Mouse (Mus musculus) layer of hippocampus, postnatal 10 days (tissue): ENCODE measurements around the gene Trim38. TPM values are rescaled to one million over a fixed set of nuclear protein-coding genes. Genes with fewer than 3 reads are reported as not detected.

Source experiments
- DNase-seq, 2 experiments: peaks; one replicate each; pipeline ENCODE4 v3.0.0; 2021; ENCODE audit warnings: low spot score in 2 of 2
- total RNA-seq, 2 experiments: library from RNA; stranded (reverse); gene quantifications; 2 replicates each; pipeline ENCODE4 v1.2.3; 2021

Gene Trim38
- total RNA-seq, 2 experiments from 2014 or later = not detected

DNA sequence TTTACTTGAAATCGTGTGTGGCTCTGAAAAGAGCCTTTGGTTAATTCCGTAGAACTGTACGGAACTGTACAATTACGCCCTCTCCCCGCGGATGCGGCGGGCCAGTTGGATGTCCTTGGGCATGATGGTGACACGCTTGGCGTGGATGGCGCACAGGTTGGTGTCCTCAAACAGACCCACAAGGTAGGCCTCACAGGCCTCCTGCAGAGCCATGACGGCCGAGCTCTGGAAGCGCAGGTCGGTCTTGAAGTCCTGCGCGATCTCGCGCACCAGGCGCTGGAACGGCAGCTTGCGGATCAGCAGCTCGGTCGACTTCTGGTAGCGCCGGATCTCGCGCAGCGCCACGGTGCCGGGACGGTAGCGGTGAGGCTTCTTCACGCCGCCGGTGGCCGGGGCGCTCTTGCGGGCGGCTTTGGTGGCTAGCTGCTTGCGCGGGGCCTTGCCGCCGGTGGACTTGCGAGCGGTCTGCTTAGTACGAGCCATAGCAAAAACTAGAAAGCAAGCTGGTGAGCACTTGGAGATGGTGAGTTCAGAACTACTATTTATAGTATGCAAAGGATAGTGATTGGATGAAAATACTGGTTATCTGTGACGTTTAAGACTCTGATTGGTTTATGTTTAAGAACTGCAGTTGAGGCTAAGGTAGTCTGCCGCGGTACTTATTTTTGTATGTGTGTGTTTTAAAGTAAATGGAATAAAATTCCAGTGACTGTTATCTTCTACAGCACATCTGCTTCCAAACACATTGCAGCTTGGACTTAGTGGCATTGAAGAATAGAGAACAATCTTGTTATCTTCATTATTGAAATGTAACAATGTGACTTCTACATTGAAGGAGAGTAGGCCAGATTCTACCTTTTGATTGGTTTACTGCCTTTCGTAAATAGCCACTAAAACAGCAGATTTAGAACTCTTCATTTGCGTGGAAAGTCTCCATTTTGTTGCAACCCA is 7.6 kb upstream of the Trim38 start, which contains the start of gene Hist1h3a:
Hist1h3a (minus strand) TSS at position 516 of the 951 bp plus-strand sequence.
- peak in 1 of 2 experiments; percentile 61 for DNase-seq

- no peak for DNase-seq
Measured at GRCm38 (mm10) chr13:23763242-23763585, 6.5 kb upstream of the Trim38 start.

GRCm38 (mm10) chr13:23763586-23764323 is 6.0 kb upstream of the Trim38 start, which contains the start of gene Hist1h1a:
Hist1h1a (plus strand) TSS chr13:23763666.
- peak; percentile 69 to 82 for DNase-seq

GRCm38 (mm10) chr13:23764324-23765171 is 5.2 kb upstream of the Trim38 start:
- DNase-seq = no peak

- DNase-seq = no peak
Measured at GRCm38 (mm10) chr13:23765172-23765513, 4.6 kb upstream of the Trim38 start.

DNA sequence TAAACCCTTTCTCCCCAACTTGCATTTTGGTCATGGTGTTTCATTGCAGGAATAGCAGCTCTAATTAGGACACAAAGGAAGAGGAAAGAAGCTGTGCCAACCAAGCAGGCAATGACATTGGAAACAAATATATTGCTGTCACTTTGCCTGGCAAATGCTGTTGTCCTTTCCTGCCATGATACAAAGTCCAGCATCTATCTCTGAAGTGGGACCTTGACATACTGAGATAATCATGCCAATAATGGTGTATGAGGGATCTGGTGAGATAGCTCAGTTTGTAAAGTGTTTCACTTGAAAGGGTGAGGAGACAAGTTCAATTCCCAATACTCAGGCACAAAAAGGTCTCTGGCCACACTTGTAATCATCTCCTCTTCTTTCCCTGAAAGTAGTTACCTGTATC is 2.9 kb upstream of the Trim38 start:
- DNase-seq = no peak

GRCm38 (mm10) chr13:23768834-23769397 is 797 bp upstream of the Trim38 start:
- DNase-seq = no peak

DNA sequence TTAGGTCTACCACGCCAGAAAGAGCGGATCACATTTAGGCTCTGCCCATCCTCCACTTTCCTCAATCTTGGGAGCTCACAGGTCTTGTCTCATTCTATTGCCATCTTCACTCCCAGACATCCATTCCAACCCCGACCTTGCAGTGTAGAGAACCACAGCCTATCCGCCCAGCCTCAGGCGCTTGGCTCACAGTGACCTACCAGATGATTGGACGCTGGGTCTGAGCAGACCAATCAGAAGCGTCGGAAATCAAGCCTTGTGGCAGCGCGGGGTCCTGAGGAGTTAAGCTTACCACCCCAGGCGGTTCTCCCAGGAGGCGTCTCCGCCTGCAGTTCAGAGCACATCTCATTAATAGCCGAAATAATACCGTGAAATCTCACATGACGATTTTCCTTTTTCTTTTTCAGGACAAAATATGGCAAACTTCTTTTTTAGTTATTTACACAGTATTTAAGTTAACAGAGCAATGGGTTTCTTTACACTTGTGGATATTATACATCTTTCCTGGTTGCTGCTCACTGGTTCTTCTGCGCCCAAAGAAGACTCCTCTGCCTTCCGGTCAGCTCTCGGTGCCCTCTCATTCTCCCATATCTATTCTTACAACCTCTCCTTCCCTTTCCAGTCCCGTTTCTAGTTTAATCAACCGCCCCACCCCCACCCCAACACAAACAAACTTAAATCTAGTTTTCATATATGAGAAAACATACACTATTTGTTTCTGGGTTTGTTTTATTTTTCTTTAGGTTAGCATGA is 3.0 kb downstream of the Trim38 start:
- peak; percentile 37 to 40 for DNase-seq

DNA sequence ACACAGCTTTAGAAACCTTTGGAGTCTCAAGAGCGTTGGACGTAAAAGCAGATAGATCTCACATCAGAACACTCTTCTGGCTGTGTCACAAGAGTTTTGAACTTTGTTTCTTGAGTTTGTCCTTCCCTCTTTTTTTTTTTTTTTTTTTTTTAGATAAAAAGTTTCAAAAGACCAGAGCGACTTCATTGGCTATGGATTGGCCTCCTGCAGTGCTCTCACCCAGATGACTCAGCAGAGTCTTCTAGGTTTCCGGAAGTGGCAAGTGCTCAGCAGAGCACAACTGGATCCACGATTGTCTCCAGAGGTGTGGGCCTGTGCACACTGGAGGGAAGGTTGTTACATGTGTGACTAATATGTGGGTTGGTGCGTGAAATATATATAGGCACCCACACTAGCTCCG is 8.6 kb downstream of the Trim38 start:
- no peak for DNase-seq

- no peak for DNase-seq
Measured at GRCm38 (mm10) chr13:23779025-23779424, 9.3 kb downstream of the Trim38 start.

DNA sequence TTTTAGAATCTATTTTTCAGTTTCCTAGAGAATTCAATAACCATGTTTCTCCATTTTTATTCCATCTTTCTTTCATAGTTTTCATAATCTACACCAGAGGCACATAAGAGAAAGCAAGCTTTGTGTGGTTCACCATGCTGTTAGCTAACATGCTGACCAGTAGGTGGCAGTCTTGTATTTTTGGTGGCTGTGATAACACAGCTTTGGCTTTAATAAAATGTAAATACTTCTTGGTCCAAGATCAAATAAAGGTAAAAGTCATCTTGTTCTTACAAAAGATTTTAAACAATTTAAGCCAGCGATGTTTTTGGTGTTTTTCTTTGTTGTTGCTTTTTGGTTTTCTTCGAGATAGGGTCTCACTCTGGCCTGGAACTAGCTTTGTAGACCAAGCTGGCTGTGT is 22.8 kb downstream of the Trim38 start:
- DNase-seq = peak; percentile 62 to 69

- no peak for DNase-seq
Measured at GRCm38 (mm10) chr13:23799405-23799804, 29.7 kb downstream of the Trim38 start.

DNA sequence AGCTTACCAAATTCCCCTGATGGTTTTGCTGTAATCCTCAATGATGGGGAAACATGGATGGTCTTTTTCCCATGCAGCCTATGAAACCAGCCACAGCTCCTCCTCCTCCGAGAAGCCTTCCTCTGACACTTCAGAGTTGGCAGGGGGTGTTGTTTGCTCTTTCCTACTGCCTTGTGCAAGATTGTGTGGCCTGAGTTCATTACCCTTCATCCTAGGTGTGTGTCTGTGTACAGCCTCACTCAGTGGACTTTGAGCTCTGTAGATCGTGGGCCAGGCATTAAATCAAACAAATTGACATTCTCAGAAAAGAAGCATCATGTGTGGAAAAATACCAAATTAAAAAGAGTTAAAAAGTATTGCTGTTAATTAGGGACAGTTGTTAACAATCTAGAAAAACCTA is 34.8 kb downstream of the Trim38 start:
- DNase-seq = no peak

- DNase-seq = no peak
Measured at GRCm38 (mm10) chr13:23806422-23807052, 36.8 kb downstream of the Trim38 start, which contains the start of gene Slc17a2. Slc17a2 (plus strand) TSS chr13:23806993.

GRCm38 (mm10) chr13:23816148-23816547 is 46.4 kb downstream of the Trim38 start:
- no peak for DNase-seq

DNA sequence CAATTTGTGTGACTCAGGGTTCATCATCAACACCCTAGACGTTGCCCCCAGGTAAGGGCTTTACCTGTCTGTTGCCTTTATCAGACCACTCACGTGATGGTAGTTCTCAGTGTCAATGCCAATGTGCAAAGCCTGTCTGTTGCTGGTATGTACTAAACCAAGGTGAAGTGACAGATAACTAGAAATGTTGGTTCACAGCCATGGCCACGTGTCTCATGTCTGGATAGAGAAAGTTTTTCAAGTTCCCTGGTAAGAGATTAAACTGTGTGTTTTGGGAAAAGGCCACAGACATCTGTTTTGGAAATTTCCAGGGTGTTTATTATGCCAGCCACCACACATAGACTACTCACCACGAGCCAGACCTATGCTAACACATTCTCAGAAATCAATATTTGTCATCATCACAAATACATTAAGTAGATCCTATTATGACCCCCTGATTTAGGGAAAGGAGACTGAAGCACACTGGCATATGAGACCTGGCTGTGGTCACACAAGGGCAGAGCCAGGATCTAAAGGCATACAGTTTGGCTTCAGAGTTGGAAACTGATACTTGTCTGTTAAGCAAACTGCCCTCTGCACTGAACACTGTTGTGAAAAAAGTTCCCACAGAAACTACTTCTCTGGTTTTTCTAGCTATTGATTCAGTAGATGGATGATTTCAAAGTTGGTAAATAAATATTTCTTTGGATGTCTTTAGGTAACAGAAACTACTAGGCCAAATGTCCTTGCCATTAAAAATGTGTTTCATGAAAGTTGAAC is 50.6 kb downstream of the Trim38 start:
- no peak for DNase-seq

DNA sequence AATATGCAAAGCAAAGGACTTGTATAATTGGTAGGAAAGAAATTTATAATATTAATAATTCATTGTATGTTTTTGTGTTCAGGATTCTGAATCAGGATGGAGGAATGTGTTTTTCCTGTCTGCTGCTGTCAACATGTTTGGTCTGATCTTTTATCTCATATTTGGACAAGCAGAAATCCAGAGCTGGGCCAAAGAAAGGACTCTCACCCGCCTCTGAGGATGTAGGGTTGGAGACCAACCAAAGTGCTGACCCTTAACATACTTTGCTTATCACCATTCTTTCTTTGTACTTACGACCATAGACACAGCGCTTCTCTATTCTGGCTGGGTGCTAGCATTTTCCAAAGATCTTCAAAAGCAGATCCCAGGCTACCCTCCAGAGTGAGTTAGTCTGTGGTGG is 52.5 kb downstream of the Trim38 start:
- DNase-seq = no peak

GRCm38 (mm10) chr13:23826606-23827005 is 56.9 kb downstream of the Trim38 start:
- DNase-seq = no peak

DNA sequence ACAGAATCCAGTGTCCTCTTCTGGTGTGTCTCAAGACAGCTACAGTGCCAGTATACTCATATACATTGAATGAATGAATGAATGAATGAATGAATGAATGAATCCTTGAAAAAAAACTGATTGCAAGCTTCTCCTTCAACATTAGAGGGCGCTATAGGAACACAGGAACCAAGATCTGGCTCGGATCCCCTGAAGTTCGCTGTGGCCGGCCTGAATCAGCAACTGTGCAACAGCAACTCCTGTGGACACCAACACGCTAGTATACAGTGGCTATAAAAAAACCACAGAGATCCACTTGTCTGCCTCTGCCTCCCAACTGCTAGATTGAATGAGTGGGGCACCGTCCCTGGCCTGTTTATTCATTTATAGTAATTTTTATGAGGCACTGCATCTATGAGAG is 63.3 kb downstream of the Trim38 start:
- peak in 1 of 2 experiments; percentile 31 for DNase-seq
